Mouse (Mus musculus): ENCODE data around the gene Olfr1123. TPM values are rescaled to one million over a fixed set of nuclear protein-coding genes. Genes with fewer than 3 reads are reported as not detected.
"Not testable (repeated sequence)": the region's sequence is repeated elsewhere in the genome, so short reads cannot be mapped to it uniquely, and the experiment has no call there.

The Olfr1123 gene
- polyA plus RNA-seq (2012; rRNA removed) = not detected in 2 replicates

GRCm38 (mm10) chr2:87416335-87416734, at the start of gene Olfr1123:
Olfr1123 (plus strand) TSS chr2:87416635.
- TF ChIP-seq CTCF (IDR thresholded peaks at IDR 0.05; ENCODE audit: extremely low read depth, insufficient read depth, low read length) = no peak
- TF ChIP-seq POLR2A (IDR thresholded peaks at IDR 0.05; ENCODE audit: extremely low read depth, insufficient read depth, low read length) = no peak
- Histone ChIP-seq H3K27ac (ENCODE audit: insufficient read depth, low read length) (no peak within 1 kb of the TSS), H3K4me3 (ENCODE audit: insufficient read depth, low read length) (no peak within 1 kb of the TSS), H3K4me1 (ENCODE audit: control insufficient read depth, insufficient read depth, low read length) (no peaks in the 10 kb centered on the region)

- no peak within 1 kb of the TSS for H3K4me3 ChIP-seq (ENCODE audit: insufficient read depth, low read length)
- no peak within 1 kb of the TSS for H3K27ac ChIP-seq (ENCODE audit: insufficient read depth, low read length)
- no peaks in the 10 kb centered on the region for H3K4me1 ChIP-seq (ENCODE audit: control insufficient read depth, insufficient read depth, low read length)
- TF ChIP-seq POLR2A (IDR thresholded peaks at IDR 0.05; ENCODE audit: extremely low read depth, insufficient read depth, low read length) (no peak), CTCF (IDR thresholded peaks at IDR 0.05; ENCODE audit: extremely low read depth, insufficient read depth, low read length) (no peak)
Measured at GRCm38 (mm10) chr2:87369595-87369994, 46.8 kb upstream of the Olfr1123 start, which contains the start of gene Olfr1121. Olfr1121 (plus strand) TSS chr2:87369895.

- Histone ChIP-seq H3K27ac (ENCODE audit: insufficient read depth, low read length) (no peak overlapping the region), H3K4me3 (ENCODE audit: insufficient read depth, low read length) (no peak overlapping the region), H3K4me1 (ENCODE audit: control insufficient read depth, insufficient read depth, low read length) (no peaks in the 10 kb centered on the region)
- no peak for TF ChIP-seq CTCF (IDR thresholded peaks at IDR 0.05; ENCODE audit: extremely low read depth, insufficient read depth, low read length)
- TF ChIP-seq POLR2A (IDR thresholded peaks at IDR 0.05; ENCODE audit: extremely low read depth, insufficient read depth, low read length) = no peak
Measured at GRCm38 (mm10) chr2:87371726-87372125, 44.7 kb upstream of the Olfr1123 start.

- TF ChIP-seq CTCF (IDR thresholded peaks at IDR 0.05; ENCODE audit: extremely low read depth, insufficient read depth, low read length) (no peak), POLR2A (IDR thresholded peaks at IDR 0.05; ENCODE audit: extremely low read depth, insufficient read depth, low read length) (no peak)
Measured at GRCm38 (mm10) chr2:87383935-87384334, 32.5 kb upstream of the Olfr1123 start.

GRCm38 (mm10) chr2:87385549-87385948, 30.9 kb upstream of the Olfr1123 start, which contains the start of gene Olfr1122:
Olfr1122 (plus strand) TSS chr2:87385849.
- TF ChIP-seq POLR2A (IDR thresholded peaks at IDR 0.05; ENCODE audit: extremely low read depth, insufficient read depth, low read length) (no peak), CTCF (IDR thresholded peaks at IDR 0.05; ENCODE audit: extremely low read depth, insufficient read depth, low read length) (no peak)
- H3K27ac ChIP-seq (ENCODE audit: insufficient read depth, low read length) = no peak within 1 kb of the TSS
- no peak within 1 kb of the TSS for H3K4me3 ChIP-seq (ENCODE audit: insufficient read depth, low read length)
- H3K4me1 ChIP-seq (ENCODE audit: control insufficient read depth, insufficient read depth, low read length) = no peaks in the 10 kb centered on the region

More at GRCm38 (mm10) chr2:87383935-87384334, 32.5 kb upstream of the Olfr1123 start:
- H3K4me1 ChIP-seq (ENCODE audit: control insufficient read depth, insufficient read depth, low read length) = no peaks in the 10 kb centered on the region
- H3K27ac ChIP-seq (ENCODE audit: insufficient read depth, low read length) = no peak overlapping the region
- no peak overlapping the region for H3K4me3 ChIP-seq (ENCODE audit: insufficient read depth, low read length)

- not testable (repeated sequence) for H3K27ac ChIP-seq (ENCODE audit: insufficient read depth, low read length); H3K4me1 ChIP-seq (ENCODE audit: control insufficient read depth, insufficient read depth, low read length); H3K4me3 ChIP-seq (ENCODE audit: insufficient read depth, low read length)
Measured at GRCm38 (mm10) chr2:87393605-87394004, 22.8 kb upstream of the Olfr1123 start.

GRCm38 (mm10) chr2:87394686-87395085, 21.7 kb upstream of the Olfr1123 start:
- not testable (repeated sequence) for H3K4me3 ChIP-seq (ENCODE audit: insufficient read depth, low read length); H3K4me1 ChIP-seq (ENCODE audit: control insufficient read depth, insufficient read depth, low read length); H3K27ac ChIP-seq (ENCODE audit: insufficient read depth, low read length)
- 0 out of 2 replicates have a peak, but pooled peaks have one; percentile 7 for TF ChIP-seq CTCF (IDR thresholded peaks at IDR 0.05; ENCODE audit: extremely low read depth, insufficient read depth, low read length)

- no peak within 1 kb of the TSS for H3K4me3 ChIP-seq (ENCODE audit: insufficient read depth, low read length)
- H3K4me1 ChIP-seq (ENCODE audit: control insufficient read depth, insufficient read depth, low read length) = no peaks in the 10 kb centered on the region
- H3K27ac ChIP-seq (ENCODE audit: insufficient read depth, low read length) = no peak within 1 kb of the TSS
- TF ChIP-seq CTCF (IDR thresholded peaks at IDR 0.05; ENCODE audit: extremely low read depth, insufficient read depth, low read length) = no peak
- TF ChIP-seq POLR2A (IDR thresholded peaks at IDR 0.05; ENCODE audit: extremely low read depth, insufficient read depth, low read length) = no peak
Measured at GRCm38 (mm10) chr2:87429975-87430374, 13.5 kb downstream of the Olfr1123 start, which contains the start of gene Olfr1124. Olfr1124 (plus strand) TSS chr2:87430275.

- TF ChIP-seq POLR2A (IDR thresholded peaks at IDR 0.05; ENCODE audit: extremely low read depth, insufficient read depth, low read length) (no peak), CTCF (IDR thresholded peaks at IDR 0.05; ENCODE audit: extremely low read depth, insufficient read depth, low read length) (no peak)
- H3K4me1 ChIP-seq (ENCODE audit: control insufficient read depth, insufficient read depth, low read length) = no peaks in the 10 kb centered on the region
- no peak overlapping the region for H3K4me3 ChIP-seq (ENCODE audit: insufficient read depth, low read length)
- no peak overlapping the region for H3K27ac ChIP-seq (ENCODE audit: insufficient read depth, low read length)
Measured at GRCm38 (mm10) chr2:87437731-87438130, 21.3 kb downstream of the Olfr1123 start.

- TF ChIP-seq POLR2A (IDR thresholded peaks at IDR 0.05; ENCODE audit: extremely low read depth, insufficient read depth, low read length) = no peak
- H3K27ac ChIP-seq (ENCODE audit: insufficient read depth, low read length) = no peak within 1 kb of the TSS
- H3K4me3 ChIP-seq (ENCODE audit: insufficient read depth, low read length) = no peak within 1 kb of the TSS
- no peaks in the 10 kb centered on the region for H3K4me1 ChIP-seq (ENCODE audit: control insufficient read depth, insufficient read depth, low read length)
Measured at GRCm38 (mm10) chr2:87453662-87454061, 37.2 kb downstream of the Olfr1123 start, which contains the start of gene Olfr1126. Olfr1126 (plus strand) TSS chr2:87453962.
